Mouse (Mus musculus) lung, adult 2 months (tissue): ENCODE measurements at regions not wholly inside any gene's neighbourhood (a gene's known extent, or its start where the extent isn't known, plus 50 kb on each side); places are given as distances from the start of the nearest gene placed in this dataset.

Experiments
- CTCF ChIP-seq: fragments of 200-500 bp; IDR thresholded peaks from 2 replicates; pipeline ENCODE4 v1.5.1; 2011; ENCODE audit warnings: mild to moderate bottlenecking, low read length, control low read depth; ENCODE audit not compliant: insufficient read depth
- POLR2A ChIP-seq: fragments of 200-500 bp; IDR thresholded peaks from 2 replicates; pipeline ENCODE4 v1.6.1; 2011; ENCODE audit warnings: low read depth, mild to moderate bottlenecking, control low read depth, low read length, borderline replicate concordance; ENCODE audit errors: extremely low read depth

DNA sequence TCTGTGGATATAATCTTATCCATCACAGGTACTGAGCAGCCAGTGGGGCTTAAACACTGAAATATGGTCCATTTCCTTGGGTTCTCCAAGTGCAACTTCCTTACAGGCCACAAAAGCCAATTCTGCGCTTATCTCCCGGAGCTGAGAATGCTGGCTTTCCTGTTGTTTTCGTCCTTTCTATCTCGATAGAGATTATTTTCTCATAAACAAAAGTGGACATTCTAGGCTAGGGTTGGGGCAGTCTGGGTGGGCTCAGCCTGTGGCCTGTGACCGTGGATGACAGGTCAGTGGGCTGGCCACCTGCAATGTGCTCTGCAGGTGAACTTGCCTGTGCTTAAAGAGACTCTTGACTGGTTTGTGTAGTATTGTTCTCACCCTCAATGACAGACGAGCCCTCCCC, 179.0 kb upstream of the Arglu1 start:
- no peak for TF ChIP-seq CTCF
- no peak for TF ChIP-seq POLR2A
